Mouse (Mus musculus) kidney, postnatal 0 days (tissue): Measurements from ENCODE around the gene Fstl4. TPM values are rescaled to one million over a fixed set of nuclear protein-coding genes. Genes with fewer than 3 reads are reported as not detected.

Experiments
- ATAC-seq: fragments of 200-750 bp; cut with Nextera tagmentation; replicated peaks from 2 replicates; pipeline ENCODE4 v1.8.0; 2017; ENCODE audit warnings: low read depth, moderate number of reproducible peaks, moderate TSS enrichment, moderate library complexity; ENCODE audit not compliant: low FRiP score
- DNase-seq: peaks from one replicate; pipeline ENCODE4 v3.0.0-alpha.2; 2016; ENCODE audit warnings: low spot score
- H3K27ac ChIP-seq: fragments of 300-500 bp; sonication (generic); 2 replicates; pipeline ENCODE4 v1.5.1; 2014; ENCODE audit warnings: mild to moderate bottlenecking
- H3K27me3 ChIP-seq: fragments of 300-500 bp; sonication (generic); 2 replicates; pipeline ENCODE4 v1.6.1; 2014; ENCODE audit warnings: low read length, mixed read lengths; ENCODE audit not compliant: insufficient read depth
- H3K36me3 ChIP-seq: fragments of 300-500 bp; sonication (generic); 2 replicates; pipeline ENCODE4 v1.6.1; 2014; ENCODE audit warnings: low read length, mixed read lengths; ENCODE audit not compliant: insufficient read depth
- H3K4me1 ChIP-seq: fragments of 300-500 bp; sonication (generic); replicated peaks from 2 replicates; pipeline ENCODE4 v1.6.1; 2014; ENCODE audit warnings: antibody characterized with exemption, low read length, mixed read lengths; ENCODE audit not compliant: insufficient read depth
- H3K4me2 ChIP-seq: fragments of 300-500 bp; sonication (generic); 2 replicates; pipeline ENCODE4 v1.6.1; 2014; ENCODE audit warnings: mild to moderate bottlenecking, low read length, moderate library complexity, mixed read lengths
- H3K4me3 ChIP-seq: fragments of 300-500 bp; sonication (generic); replicated peaks from 2 replicates; pipeline ENCODE4 v1.5.1; 2014; ENCODE audit warnings: low read depth, low read length
- H3K9ac ChIP-seq: fragments of 300-500 bp; sonication (generic); 2 replicates; pipeline ENCODE4 v1.6.1; 2014; ENCODE audit warnings: low read depth, low read length
- H3K9me3 ChIP-seq: fragments of 300-500 bp; sonication (generic); replicated peaks from 2 replicates; pipeline ENCODE4 v1.6.1; 2016; ENCODE audit warnings: low read length, inconsistent platforms, mixed read lengths
- CTCF ChIP-seq: IDR thresholded peaks from 2 replicates; pipeline ENCODE4 v1.5.1; 2016; ENCODE audit warnings: antibody characterized with exemption, low read depth, mild to moderate bottlenecking, moderate library complexity
- WGBS: fragments of 180-500 bp; shearing (Covaris S2); extraction: QIAGEN DNeasy Blood & Tissue Kit; methylation state at CpG from one replicate; pipeline ENCODE4 v1.1.7; 2014; 5-methylcytosine and 5-hydroxymethylcytosine counted together
- polyA plus RNA-seq: library from polyadenylated mRNA; unstranded; fragments of >200 nt; fragmentation: Nextera tagmentation; extraction: Ambion mirVana; gene quantifications from 2 replicates; pipeline ENCODE4 v1.2.1, GENCODE M21; 2015

The Fstl4 gene
- polyA plus RNA-seq, 1 experiment from 2014 or later = 0.47 TPM

GRCm38 (mm10) chr11:52747206-52747605 is 17.2 kb upstream of the Fstl4 start:
- Histone ChIP-seq H3K9me3 (no peaks in the 10 kb centered on the region), H3K4me2 (no peak overlapping the region), H3K27ac (no peak overlapping the region), H3K27me3 (no peaks in the 10 kb centered on the region), H3K4me3 (no peak overlapping the region), H3K4me1 (no peaks in the 10 kb centered on the region), H3K9ac (no peak overlapping the region), H3K36me3 (no peaks in the 10 kb centered on the region)
- ATAC-seq = no peak
- no peak for TF ChIP-seq CTCF
- 69% methylated on average over 7 of the region's 7 CpGs for WGBS
- no peak for DNase-seq

- H3K27ac ChIP-seq = no peak overlapping the region
- no peak overlapping the region for H3K4me3 ChIP-seq
- H3K27me3 ChIP-seq = no peaks in the 10 kb centered on the region
- H3K4me1 ChIP-seq = no peaks in the 10 kb centered on the region
- no peak for TF ChIP-seq CTCF
- no peak overlapping the region for H3K4me2 ChIP-seq
- no peak overlapping the region for H3K9ac ChIP-seq
- 33% methylated on average over 6 of the region's 6 CpGs for WGBS
- H3K9me3 ChIP-seq = no peaks in the 10 kb centered on the region
- ATAC-seq (no peak), DNase-seq (no peak)
- no peaks in the 10 kb centered on the region for H3K36me3 ChIP-seq
Observed at GRCm38 (mm10) chr11:52747766-52748456, 16.5 kb upstream of the Fstl4 start.

GRCm38 (mm10) chr11:52749988-52750387 is 14.4 kb upstream of the Fstl4 start:
- TF ChIP-seq CTCF = no peak

GRCm38 (mm10) chr11:52752524-52752923 is 11.9 kb upstream of the Fstl4 start:
- 88% methylated on average over 12 of the region's 12 CpGs for WGBS
- no peak overlapping the region for H3K4me3 ChIP-seq
- DNase-seq (no peak), ATAC-seq (no peak)
- no peaks in the 10 kb centered on the region for H3K36me3 ChIP-seq
- H3K4me2 ChIP-seq = no peak overlapping the region
- no peaks in the 10 kb centered on the region for H3K9me3 ChIP-seq
- H3K9ac ChIP-seq = no peak overlapping the region
- no peak overlapping the region for H3K27ac ChIP-seq
- no peak for TF ChIP-seq CTCF
- no peaks in the 10 kb centered on the region for H3K27me3 ChIP-seq
- no peaks in the 10 kb centered on the region for H3K4me1 ChIP-seq

More at GRCm38 (mm10) chr11:52749988-52750387, 14.4 kb upstream of the Fstl4 start:
- Histone ChIP-seq H3K9me3 (no peaks in the 10 kb centered on the region), H3K9ac (no peak overlapping the region), H3K36me3 (no peaks in the 10 kb centered on the region), H3K27me3 (no peaks in the 10 kb centered on the region), H3K27ac (no peak overlapping the region), H3K4me3 (no peak overlapping the region), H3K4me2 (no peak overlapping the region), H3K4me1 (no peaks in the 10 kb centered on the region)
- ATAC-seq (no peak), DNase-seq (no peak)
- 66% methylated on average over 6 of the region's 6 CpGs for WGBS

GRCm38 (mm10) chr11:52753261-52753660 is 11.2 kb upstream of the Fstl4 start:
- ATAC-seq (no peak), DNase-seq (no peak)
- H3K9ac ChIP-seq = no peak overlapping the region
- H3K4me2 ChIP-seq = no peak overlapping the region
- no peak for TF ChIP-seq CTCF
- no peak overlapping the region for H3K4me3 ChIP-seq
- H3K4me1 ChIP-seq = no peaks in the 10 kb centered on the region
- no peaks in the 10 kb centered on the region for H3K9me3 ChIP-seq
- 35% methylated on average over 4 of the region's 4 CpGs for WGBS
- H3K27ac ChIP-seq = no peak overlapping the region
- H3K27me3 ChIP-seq = no peaks in the 10 kb centered on the region
- no peaks in the 10 kb centered on the region for H3K36me3 ChIP-seq

GRCm38 (mm10) chr11:52761800-52762199 is 2.6 kb upstream of the Fstl4 start:
- H3K27ac ChIP-seq = no peak overlapping the region

More at GRCm38 (mm10) chr11:52761800-52762199, 2.6 kb upstream of the Fstl4 start:
- Histone ChIP-seq H3K9me3 (no peaks in the 10 kb centered on the region), H3K9ac (no peak overlapping the region), H3K4me2 (no peak overlapping the region), H3K27me3 (peaks cover 28% of the 10 kb centered on the region), H3K4me3 (no peak overlapping the region), H3K36me3 (no peaks in the 10 kb centered on the region), H3K4me1 (peaks cover 13% of the 10 kb centered on the region)
- ATAC-seq (no peak), DNase-seq (peak; percentile 24)
- WGBS = 63% methylated on average over 1 of the region's 1 CpGs
- peak; percentile 46 for TF ChIP-seq CTCF
